Mouse (Mus musculus): Measurements from ENCODE around the gene Ssty2.
"Not testable (repeated sequence)": the region's sequence is repeated elsewhere in the genome, so short reads cannot be mapped to it uniquely, and the experiment has no call there.

The Ssty2 gene

GRCm38 (mm10) chrY:67047972-67048371, at the start of gene Ssty2:
Ssty2 (minus strand) TSS chrY:67048072.
- DNase-seq (ENCODE audit: low read depth, low spot score), result not testable (repeated sequence)
